Mouse (Mus musculus) thymus, adult 18-20 months (tissue): ENCODE results near the gene 9530053A07Rik.
A peak's percentile ranks its signal among the peaks of the same experiment; 100 is the strongest.

Experiments
- DNase-seq, 2 experiments: peaks; one replicate each; pipeline ENCODE4 v3.0.0; 2022; ENCODE audit warnings: mixed read lengths in 2 of 2

The 9530053A07Rik gene

DNA sequence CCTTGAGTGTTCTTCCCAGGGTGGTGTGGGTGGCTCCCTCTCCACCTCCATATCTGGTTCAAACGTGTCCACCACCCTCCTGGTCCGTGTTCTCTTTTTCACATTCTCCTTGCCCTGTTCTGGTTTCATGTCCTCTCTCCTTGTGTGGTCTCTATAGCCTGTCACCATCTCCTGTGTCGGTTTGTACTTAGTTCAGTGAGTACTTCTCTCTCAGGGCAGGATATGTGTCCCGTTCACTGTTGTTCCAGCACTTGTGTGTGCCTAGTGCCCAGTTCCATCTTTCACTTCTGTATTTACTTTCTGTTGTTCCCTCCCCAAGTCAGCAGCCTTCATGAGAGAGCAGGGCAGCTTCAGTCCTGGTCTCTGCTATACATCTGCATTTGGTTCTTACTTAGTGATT is 46.1 kb downstream of the 9530053A07Rik start:
- DNase-seq, result no peak

DNA sequence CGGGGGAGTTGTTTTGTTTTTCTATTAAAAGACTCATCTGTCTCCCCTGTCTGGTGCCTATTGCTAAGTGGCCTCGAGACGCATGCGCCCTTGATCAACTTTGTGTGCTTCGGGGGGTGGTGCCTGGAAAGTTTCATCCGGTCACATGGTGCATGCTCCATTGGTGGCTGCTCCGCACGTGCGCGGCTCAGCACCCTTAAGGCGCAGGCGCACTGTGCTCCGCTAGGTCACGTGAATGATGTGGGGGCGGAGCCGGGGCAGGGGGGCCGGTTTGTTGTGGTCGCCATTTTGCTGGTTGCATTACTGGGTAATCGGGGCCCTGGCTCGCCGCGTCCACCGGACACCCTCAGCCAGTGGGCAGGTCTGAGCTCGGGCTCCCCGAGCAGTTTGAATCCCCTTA is 50.0 kb downstream of the 9530053A07Rik start, which contains the start of gene Dyrk1b:
TSS of gene Dyrk1b (plus strand) at position 242 of the 400 bp plus-strand sequence.
- DNase-seq, result peak; percentile 97

DNA sequence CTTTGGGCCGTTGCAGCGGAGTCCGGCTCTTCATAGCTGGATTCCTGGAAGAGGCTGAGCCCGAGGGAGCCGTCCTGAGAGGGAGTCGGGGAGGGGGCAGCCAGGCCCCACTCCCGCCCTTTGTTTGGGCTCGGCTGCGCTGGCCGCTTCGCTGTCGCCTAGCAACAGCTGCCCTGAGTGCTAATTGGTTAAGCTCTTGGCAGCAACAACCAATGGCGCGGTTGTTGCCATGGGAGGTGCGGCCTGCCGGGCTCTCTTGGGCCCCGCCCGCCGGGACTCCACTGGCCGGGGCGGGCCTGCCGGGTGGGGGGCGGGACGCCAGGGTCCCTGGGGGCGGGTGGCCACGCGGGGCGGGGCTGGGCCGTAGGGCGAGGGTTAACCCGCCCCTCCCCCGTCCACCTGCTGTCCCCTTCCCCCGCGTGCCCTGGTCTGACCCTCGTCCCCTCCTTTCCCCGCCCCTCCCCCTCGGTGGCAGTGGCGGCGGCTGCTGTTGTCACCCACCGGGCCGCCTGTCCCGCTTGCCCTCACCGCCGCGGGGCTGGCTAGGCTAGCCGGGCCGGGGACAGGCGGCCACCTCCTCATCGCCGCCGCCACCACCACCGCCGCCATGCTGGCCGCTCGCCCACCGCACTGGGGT is 50.6 kb downstream of the 9530053A07Rik start:
- peak; percentile 89 to 93 for DNase-seq

DNA sequence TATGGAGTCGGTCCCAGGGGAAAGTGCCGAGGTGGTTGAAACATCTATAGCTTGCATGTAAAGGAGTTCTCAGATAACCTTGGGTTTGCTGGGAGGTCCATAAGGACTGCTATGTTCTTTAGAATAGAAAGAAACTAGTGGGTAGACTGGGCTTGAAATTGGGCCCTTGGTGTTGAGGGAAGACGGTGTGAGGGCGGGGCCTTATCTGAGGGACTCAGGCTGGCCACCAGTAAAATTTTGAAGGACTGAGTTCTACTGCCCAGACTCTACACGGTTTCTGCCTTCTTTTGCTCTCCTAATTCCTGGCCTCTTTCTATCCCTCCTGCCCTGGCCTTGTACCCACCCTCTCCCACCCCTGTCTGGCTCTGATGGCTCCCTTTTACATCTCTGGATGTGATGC is 51.6 kb downstream of the 9530053A07Rik start:
- DNase-seq, result no peak

DNA sequence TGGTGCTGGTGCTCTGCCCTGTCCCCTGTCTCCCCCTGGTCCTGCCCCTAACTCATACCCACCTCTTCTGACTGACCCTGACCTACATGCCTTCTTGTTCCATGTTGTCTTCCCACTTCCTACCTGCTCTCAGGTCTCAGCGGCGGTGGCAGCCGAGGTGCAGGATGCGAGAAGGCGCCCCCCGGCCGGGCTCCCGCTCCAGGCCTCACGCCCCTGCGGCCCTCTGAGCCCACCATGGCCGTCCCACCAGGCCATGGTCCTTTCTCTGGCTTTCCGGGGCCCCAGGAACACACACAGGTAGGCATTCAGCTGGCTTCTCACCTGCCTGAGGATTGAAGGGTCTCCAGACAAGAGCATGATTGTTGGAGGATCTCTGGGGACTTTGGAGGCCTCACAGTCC is 52.1 kb downstream of the 9530053A07Rik start:
- DNase-seq, result no peak

DNA sequence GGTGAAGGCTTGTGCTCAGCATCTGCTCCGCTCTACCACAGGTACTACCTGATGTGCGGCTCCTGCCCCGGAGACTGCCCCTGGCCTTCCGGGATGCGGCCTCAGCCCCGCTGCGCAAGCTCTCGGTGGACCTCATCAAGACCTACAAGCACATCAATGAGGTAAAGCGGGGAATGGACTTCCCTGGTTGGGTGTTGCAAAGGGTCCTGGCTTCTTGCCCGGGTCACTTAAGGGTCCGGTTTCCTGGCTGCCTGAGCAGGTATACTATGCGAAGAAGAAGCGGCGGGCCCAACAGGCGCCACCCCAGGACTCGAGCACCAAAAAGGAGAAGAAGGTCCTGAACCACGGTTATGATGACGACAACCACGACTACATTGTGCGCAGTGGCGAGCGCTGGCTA is 53.1 kb downstream of the 9530053A07Rik start:
- no peak for DNase-seq

DNA sequence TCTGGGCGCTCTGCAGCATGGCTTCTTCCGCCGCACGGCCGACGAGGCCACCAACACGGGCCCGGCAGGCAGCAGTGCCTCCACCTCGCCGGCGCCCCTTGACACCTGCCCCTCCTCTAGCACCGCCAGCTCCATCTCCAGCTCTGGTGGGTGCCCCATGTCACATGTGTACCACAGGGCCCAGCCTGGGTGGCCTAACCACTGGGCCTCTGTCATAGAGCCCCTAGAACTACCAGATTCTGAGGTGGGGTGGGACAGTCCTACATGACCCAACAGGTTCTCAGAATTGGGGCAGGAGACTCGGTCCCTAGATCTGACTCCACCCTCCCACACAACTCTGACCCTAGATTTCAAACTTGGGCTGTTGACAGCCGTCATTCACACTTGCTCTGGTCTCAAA is 56.6 kb downstream of the 9530053A07Rik start:
- no peak for DNase-seq

DNA sequence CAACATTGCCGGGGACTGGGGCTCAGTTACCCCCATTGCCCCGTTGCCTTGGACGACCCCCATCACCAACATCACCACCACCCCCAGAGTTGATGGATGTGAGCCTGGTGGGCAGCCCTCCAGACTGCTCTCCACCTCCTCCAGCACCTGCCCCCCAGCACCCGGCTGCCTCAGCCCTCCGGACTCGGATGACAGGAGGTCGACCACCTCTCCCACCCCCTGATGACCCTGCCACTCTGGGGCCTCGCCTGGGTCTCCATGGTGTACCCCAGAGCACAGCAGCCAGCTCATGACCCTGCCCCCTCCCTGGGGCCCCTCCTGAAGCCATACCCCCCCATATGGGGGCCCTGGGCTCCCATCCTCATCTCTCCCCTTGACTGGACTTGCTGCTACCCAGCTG is 57.4 kb downstream of the 9530053A07Rik start:
- no peak for DNase-seq

DNA sequence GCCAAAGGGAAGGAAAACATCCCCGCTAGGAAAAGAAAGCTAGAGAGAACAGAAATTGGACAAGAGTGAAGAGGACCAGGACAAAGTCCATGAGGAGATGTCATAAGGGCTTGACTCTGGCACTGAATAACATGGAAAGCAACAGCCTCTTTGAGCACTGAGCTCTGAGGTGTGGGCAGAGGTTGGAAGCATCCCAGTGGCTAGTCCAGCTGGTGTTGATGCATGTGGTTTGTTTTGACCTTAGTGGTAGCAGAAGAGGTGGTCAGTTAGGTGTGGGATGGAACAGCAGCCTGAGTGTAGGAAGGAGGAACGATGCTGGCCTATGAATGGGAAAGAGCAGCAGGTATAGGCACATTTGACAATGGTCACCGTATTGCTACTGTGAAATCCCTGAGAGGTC is 62.2 kb downstream of the 9530053A07Rik start:
- no peak for DNase-seq

DNA sequence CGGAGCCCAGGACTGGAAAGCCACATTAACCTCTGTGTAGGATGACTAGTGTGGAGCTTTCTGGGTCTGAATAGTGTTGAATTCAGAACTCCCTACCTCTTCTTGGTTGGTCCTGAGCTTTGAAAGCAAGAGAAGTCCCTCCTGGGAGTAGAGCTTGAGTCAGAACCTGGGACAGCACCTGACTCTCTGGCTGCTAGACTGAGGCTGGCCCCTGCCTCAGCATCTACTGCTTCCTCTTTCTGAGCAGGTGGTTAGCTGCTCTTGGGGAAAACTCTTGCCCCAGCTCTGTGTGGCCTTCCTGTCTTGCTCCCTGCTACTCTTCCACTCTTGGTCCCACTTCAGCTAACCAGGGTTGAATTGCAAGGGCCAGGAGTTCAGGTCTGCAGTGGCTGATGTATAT is 62.6 kb downstream of the 9530053A07Rik start:
- DNase-seq, result no peak

DNA sequence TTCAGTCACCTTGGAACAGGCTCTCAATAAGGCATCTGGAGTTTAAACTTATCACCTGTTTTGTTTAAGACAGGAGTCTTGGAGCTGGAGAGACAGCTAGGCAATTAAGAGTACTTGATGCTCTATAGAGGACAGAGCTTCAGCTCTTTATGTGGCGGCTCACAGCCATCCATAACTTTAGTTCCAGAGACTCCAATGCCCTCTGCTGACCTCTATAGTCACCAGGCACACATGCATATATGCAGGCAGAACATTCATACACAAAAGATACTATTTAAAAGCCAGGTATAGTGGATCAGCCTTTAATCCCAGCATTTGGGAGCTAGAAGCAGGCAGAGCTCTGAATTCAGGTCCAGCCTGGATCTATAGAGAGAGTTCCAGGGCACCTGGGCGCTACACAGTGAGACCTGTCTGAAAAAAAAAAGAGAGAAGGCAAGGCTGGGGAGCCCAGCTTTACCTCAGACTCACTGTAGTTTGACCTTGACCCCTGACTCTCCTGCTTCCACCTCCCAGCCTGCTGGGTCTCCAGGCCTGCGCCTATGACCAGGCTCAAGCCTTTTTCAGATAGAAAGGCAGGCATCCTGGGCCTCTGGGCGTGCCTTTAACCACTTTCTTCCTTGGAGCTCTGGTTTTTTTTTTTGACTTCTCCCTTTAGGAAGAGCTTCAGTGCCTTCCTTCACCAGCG is 66.3 kb downstream of the 9530053A07Rik start:
- no peak for DNase-seq

DNA sequence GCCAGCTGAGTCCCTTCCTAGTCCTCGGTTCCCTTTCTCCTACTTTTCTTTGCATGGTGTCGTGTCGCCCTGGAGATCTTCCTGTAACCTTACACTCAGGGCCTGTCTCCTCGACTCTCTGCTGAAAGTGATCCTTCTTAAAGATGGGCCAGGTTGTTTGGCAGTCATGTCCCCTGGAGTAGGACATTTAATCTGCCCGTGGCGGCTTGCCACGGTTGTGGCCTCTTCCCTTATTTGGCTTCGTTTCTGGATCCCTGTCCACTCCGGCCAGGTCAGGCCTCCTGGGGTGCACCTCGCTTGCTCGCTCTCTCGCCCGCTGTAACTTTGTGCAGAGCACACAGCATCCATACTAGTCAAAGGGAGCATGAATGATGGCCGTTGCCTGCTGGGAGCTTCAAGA is 67.3 kb downstream of the 9530053A07Rik start:
- DNase-seq, result no peak

DNA sequence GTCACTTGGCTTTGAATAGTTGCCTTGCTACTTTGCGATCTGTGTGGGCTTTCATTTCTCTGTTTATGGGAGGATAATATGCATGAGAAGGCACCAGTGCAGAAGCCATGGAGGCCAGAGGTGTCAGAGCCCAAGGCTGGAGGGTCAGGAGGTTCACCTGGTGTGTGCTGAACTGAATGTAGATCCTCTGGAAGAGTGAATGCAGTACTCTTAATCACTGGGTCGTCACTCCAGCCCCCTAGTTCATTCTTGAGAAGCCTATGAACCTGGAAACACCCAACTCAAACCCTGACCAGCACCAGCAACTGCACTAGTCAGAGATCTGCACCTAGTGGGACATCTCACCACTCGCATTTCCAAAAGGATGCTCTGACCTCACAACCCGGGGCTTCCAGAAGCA is 69.8 kb downstream of the 9530053A07Rik start:
- DNase-seq, result no peak

DNA sequence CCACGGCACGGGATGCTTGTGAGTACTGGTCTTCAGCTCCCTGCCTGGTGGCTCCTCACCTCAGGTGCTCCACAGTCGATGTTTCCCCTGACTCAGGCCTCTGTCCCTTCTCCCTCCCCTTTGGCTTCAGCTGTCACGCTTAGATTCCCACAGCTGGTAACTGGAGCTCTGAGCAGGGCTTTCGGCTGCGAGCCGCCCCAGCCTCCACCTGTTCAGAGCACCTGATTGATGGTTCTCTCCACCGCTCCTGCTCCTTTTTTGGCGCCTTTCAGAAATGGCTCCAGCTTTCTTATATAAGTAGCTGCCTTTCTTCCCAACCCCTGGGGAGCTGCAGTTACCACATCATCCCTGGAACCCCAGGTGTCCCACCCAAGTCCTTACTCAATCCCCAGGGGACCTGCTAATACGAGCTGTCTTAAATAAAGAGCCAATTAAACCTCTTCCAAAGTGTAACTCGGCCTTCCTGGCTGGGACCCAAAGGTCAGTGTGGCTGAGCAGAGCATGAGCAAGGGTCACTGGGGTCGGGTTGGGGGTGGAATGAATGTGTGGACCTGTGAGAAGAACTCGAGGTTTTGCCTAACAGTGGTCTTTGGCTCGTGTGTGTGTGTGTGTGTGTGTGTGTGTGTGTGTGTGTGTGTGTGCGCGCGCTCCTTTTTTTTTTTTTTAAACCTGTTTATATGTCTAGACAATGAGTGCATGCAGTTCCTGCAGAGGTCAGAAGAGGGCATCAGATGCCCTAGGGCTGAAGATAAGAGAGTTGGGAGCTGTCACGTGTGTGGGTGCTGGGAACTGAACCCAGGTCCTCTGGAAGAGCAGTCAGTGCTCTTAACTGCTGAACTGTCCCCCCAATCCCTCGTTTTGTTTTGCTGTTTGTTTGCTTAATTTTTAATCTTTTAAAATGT is 74.2 kb downstream of the 9530053A07Rik start:
- no peak for DNase-seq

DNA sequence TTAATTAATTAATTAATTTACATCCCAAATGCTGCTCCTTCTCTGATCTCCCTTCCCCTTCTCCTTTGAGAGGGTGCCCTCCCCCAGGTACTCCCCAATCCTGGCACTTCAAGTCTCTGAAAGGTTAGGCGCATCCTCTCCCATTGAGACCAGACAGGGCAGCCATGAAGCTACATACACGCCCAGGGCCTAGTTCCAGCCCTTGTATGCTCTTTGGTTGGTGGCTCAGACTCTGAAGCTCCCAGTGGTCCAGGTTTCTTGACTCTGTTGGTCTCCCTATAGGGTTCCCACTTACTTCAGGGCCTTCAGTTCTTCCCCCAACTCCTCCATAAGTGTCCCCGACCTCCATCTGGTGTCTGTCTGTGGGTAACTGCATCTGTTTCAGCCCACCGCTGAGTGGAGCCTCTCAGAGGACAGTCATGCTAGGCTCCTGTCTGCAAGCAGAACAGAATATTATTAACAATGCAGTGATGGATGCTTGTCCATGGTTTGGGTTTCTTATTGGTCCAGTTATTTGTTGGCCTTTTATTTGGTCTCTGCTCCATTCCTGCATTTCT is 76.9 kb downstream of the 9530053A07Rik start:
- no peak for DNase-seq

DNA sequence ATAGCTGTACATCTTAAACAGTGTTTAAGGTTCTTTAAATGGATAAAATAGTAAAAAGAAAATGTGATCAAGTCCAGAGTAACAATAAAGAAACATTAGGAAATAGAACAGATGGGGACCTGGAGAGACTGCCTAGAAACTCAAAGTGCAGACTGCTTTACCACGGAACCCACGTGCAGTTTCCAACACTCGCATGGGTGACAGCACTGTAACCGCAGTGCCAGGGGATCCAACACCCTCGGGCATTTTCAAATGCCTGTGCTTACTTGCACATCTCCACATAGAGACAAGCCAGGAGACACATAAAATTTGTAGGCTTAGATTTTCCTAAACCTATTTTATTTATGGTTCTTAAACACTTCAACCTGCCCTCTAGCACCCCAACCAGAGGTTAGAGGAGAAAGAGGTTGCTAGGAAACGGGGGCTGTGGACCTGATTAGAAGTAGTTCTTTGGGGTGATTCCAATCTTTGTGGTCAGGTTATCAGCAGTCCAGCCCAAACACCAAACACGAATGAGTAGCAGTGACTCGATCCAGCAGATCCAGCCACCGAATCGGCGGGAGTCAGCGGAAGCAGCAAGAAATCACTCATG is 79.2 kb downstream of the 9530053A07Rik start:
- DNase-seq, result no peak

DNA sequence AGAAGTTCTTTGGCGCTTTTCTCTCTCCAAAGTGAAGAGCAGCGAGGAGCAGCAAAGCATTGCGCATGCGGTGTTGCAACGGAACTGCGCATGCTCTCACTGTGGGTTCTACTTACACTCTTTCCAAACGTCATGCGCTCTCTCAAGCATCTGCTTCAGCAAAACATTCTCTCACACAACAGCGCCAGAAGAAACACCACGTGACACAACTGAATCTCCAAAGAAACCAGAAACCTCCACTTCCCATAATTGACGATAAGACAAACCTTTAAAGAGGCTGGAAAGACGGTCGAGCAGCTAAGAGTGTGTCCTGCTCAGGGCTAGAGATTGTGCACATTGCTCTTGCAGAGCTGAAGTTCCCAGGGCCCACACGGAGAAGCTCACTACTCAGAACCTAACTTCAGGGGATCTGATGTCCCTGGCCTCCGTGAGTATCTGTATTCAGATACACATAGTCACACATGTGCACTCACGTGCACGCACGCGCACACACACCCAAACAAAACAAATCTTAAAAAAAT is 79.8 kb downstream of the 9530053A07Rik start:
- peak; percentile 57 to 66 for DNase-seq

DNA sequence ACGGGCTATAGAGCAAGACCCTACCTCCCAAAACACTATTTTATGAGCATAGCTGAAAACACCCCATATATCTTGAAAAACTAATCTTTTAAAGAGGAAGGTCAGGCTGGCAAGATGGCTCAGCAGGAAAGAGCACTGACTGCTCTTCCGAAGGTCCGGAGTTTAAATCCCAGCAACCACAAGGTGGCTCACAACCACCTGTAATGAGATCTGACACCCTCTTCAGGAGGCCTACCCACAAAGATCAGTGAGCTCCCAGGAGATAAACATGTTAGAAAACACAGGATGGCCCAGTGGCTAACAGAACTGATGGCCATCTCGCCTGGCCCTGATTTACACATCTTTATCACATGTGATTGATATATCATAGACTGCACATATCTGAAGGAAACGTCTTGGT is 81.5 kb downstream of the 9530053A07Rik start:
- no peak for DNase-seq

DNA sequence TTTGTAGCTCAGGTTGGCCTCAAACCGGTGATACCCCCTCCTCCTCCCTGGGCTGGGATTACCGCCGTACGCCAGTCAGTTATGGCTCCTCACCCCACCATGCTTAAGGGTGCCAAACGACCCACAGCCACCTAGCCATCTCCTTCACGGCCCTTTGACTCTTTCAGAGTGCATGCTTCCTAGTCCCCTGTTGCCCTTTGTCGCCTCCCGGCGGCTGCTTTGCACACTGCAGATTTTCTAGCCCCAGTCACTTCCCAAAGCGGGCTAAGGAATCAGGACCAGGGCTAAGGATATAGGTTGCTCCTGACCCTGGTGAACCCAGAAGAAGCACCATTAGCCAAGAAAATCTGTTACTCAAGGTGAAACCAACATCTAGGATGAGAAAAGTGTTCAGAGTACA is 84.9 kb downstream of the 9530053A07Rik start:
- peak; percentile 42 for DNase-seq
